Mouse (Mus musculus) CD4-positive, CD25-positive, alpha-beta regulatory T cell, adult 2 months (primary cell): ENCODE measurements at regions not wholly inside any gene's neighbourhood (a gene's known extent, or its start where the extent isn't known, plus 50 kb on each side); places are given as distances from the start of the nearest gene placed in this dataset.
A peak's percentile ranks its signal among the peaks of the same experiment; 100 is the strongest.

ENCODE experiments used
- DNase-seq: peaks from one replicate; pipeline ENCODE4 v3.0.0-alpha.2; 2012; ENCODE audit warnings: low read depth, low spot score

GRCm38 (mm10) chr10:96786903-96787571 is 170.2 kb downstream of the Btg1 start:
- peak; percentile 85 for DNase-seq

GRCm38 (mm10) chr10:96787572-96787946 is 170.8 kb downstream of the Btg1 start:
- DNase-seq: peak; percentile 44

GRCm38 (mm10) chr10:96788352-96789016 is 171.7 kb downstream of the Btg1 start:
- DNase-seq: peak; percentile 3

- DNase-seq: no peak
Observed at GRCm38 (mm10) chr10:96797116-96797515, 180.3 kb downstream of the Btg1 start.

GRCm38 (mm10) chr10:96800801-96801200 is 184.0 kb downstream of the Btg1 start:
- no peak for DNase-seq

- no peak for DNase-seq
Observed at GRCm38 (mm10) chr10:96804030-96804784, 187.4 kb downstream of the Btg1 start.

- no peak for DNase-seq
Observed at GRCm38 (mm10) chr10:96806579-96806978, 189.8 kb downstream of the Btg1 start.

- DNase-seq: no peak
Observed at GRCm38 (mm10) chr10:96821852-96822251, 205.0 kb downstream of the Btg1 start.

- DNase-seq: peak; percentile 51
Observed at GRCm38 (mm10) chr10:96822344-96823335, 205.8 kb downstream of the Btg1 start.

- peak; percentile 23 for DNase-seq
Observed at GRCm38 (mm10) chr10:96826234-96826788, 209.5 kb downstream of the Btg1 start.

- no peak for DNase-seq
Observed at GRCm38 (mm10) chr10:96827971-96828370, 211.2 kb downstream of the Btg1 start.

- no peak for DNase-seq
Observed at GRCm38 (mm10) chr10:96828581-96829246, 211.9 kb downstream of the Btg1 start.

GRCm38 (mm10) chr10:96831071-96831470 is 214.3 kb downstream of the Btg1 start:
- no peak for DNase-seq

GRCm38 (mm10) chr10:96837230-96837629 is 220.4 kb downstream of the Btg1 start:
- DNase-seq: no peak

GRCm38 (mm10) chr10:96841128-96841527 is 224.3 kb downstream of the Btg1 start:
- DNase-seq: no peak

- no peak for DNase-seq
Observed at GRCm38 (mm10) chr10:96841956-96842355, 225.2 kb downstream of the Btg1 start.

- DNase-seq: no peak
Observed at GRCm38 (mm10) chr10:96845906-96846305, 229.1 kb downstream of the Btg1 start.

GRCm38 (mm10) chr10:96847028-96847427 is 230.2 kb downstream of the Btg1 start:
- no peak for DNase-seq

- DNase-seq: no peak
Observed at GRCm38 (mm10) chr10:96847433-96848165, 230.8 kb downstream of the Btg1 start.

- DNase-seq: no peak
Observed at GRCm38 (mm10) chr10:96848496-96848895, 231.7 kb downstream of the Btg1 start.
